Mouse (Mus musculus) lung, adult 10 weeks (tissue): ENCODE measurements around the gene Ccdc157. TPM values are rescaled to one million over a fixed set of nuclear protein-coding genes. Genes with fewer than 3 reads are reported as not detected.

Experiments used
- polyA plus RNA-seq: library from polyadenylated mRNA; stranded (reverse); fragments of 350-450 nt; fragmentation: Illumina TruSeq; extraction: RNeasy Lipid Tissue Mini Kit (QIAGEN cat#74804); gene quantifications from one replicate; pipeline ENCODE4 v1.2.3, GENCODE M21; 2014; ENCODE audit warnings: low read depth, low replicate concordance; ENCODE audit not compliant: insufficient read depth

Ccdc157 gene
- 9.7 TPM for polyA plus RNA-seq

GRCm38 (mm10) chr11:4159808-4160708 lies at the start of gene Ccdc157, which contains the start of gene Sf3a1:
TSS of gene Ccdc157 (minus strand) at chr11:4160293.
TSS of gene Sf3a1 (plus strand) at chr11:4160350.

DNA sequence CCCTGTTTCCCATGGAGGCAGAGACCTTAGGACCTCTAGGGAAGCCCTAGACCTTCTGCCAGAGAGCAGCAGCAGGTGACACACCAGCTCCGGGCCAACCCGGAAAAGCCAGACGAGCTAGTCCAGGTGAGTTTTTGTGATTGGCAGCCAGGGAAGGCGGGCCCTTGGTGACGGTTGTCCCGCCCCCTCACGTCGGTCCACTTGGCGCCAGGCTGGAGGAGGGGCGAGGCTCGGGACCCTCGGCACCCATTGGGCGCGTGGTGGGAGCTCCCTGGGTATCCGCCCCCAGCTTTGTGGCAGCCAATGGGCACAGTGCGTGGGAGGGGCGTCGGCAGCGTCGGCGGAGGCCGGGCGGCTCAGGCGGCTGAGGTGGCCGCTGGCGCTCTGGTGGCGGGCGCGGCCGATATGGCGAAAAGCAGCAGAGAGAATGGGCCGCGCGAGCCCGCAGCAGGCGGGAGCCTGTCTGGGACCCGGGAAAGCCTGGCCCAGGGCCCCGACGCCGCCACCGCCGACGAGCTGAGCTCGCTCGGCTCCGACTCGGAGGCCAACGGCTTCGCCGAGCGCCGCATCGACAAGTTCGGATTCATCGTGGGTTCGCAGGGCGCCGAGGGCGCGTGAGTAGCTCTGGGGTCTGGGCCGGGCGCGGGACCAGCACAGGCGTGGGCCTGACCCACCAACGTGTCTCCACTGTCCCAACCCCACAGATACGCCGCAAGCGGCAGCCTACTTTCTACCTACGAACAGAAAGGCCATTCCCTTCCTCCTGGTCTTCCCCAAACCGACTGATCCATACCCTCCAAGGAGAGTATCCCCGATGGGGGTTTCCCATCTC lies 26.6 kb upstream of the Ccdc157 start, which contains the start of gene Tbc1d10a:
TSS of gene Tbc1d10a (plus strand) at position 304 of the 832 bp plus-strand sequence.

DNA sequence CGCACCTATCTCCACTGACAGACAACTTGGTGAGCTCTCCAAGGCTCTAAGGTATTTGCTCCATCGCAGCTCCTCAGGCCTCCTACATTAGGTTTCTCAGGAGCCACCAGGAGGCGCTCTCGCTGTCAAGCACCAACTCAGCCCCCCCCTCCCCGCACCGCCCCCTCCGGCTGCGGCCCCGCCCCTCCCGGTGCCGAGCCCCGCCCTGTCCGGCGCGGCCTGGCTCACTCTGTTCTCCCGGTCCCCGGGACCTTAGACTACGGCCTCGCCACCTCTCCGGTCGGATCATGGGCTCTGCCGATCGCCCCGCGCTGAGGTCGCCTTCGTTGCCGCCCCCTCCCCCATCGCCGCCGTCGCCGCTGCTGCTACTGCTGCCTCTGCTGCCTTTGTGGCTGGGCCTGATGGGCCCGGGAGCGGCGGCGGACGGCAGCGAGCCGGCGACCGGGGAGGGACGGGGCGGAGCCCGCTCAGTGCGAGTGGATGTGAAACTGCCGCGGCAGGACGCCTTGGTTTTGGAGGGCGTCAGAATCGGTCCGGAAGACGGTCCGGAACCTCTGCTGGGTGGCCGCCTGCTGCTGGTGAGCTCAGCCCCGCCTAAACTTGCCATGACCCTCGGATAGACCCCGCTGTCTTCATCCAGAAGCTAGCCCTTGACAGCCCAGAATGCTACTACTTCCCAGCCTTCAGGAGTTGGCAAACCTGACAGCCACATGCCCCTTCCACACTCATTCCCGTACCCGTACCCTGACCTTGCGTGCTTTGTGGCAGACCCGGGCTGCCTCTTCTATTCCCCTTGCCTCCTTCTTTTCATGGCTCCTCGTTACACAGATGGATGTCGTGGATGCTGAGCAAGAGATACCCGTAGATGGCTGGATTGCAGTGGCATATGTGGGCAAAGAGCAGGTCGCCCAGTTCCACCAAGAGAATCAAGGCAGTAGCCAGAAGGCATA lies 24.8 kb downstream of the Ccdc157 start, which contains the start of gene Rnf215:
TSS of gene Rnf215 (plus strand) at position 217 of the 950 bp plus-strand sequence.

DNA sequence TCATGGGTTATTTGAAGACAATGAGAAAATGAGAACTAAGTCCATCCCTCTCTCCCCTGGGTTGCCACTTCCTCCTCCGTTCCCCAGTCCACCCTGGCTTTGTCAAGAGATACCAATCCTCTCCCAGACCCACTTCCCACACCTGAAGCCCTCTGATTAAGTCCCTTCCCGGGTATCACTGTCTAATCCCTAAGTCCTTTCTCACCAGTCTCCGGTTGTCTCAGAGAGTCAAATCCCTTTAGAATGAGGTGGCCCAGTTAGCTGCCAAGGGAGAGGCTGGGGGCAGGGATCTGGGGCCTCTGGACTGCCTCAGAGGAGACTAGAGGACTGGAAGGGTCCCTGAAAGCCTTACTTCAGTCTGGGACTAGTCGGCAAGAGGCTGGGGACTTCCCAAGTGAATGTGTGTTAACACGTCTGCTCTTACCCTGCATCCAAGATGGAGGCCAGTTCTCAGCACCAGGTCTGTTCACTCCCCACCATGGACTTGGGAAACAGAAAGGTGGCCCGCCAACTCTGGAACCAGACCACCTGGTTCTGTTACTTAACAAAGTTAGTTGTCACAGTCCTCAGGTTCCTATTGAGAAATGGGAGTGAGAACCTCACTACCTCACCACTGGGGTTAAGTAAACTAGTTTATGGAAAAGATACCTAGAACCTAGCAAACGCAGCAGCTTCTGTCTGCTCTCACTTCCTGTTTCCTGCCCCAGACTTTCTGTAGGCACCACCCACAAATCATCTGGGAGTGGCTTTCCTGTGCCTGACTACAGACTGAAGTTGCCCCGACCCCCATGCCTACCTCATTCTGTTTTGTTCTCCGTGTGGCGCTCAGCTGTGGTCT lies 37.1 kb downstream of the Ccdc157 start, which contains the start of gene Sec14l2:
TSS of gene Sec14l2 (minus strand) at position 674 of the 838 bp plus-strand sequence.

GRCm38 (mm10) chr11:4095171-4096053 lies 64.7 kb downstream of the Ccdc157 start, which contains the start of gene Mtfp1:
TSS of gene Mtfp1 (minus strand) at chr11:4095445.

Other genes with a start within 250 kb of the Ccdc157 start
- gene Slc35e4, start 245.6 kb downstream of the Ccdc157 start, polyA plus RNA-seq, result 12.5 TPM
- 145 TPM for gene Tcn2, start 228.1 kb downstream of the Ccdc157 start, polyA plus RNA-seq
- 27.9 TPM for gene Pes1, start 196.3 kb downstream of the Ccdc157 start, polyA plus RNA-seq
- gene 4930556J24Rik, start 183.5 kb downstream of the Ccdc157 start, polyA plus RNA-seq, result not detected
- gene Gal3st1, start 176.7 kb downstream of the Ccdc157 start, polyA plus RNA-seq, result 6.6 TPM
- 21.4 TPM for gene Sec14l4, start 128.8 kb downstream of the Ccdc157 start, polyA plus RNA-seq
- 340 TPM for gene Sec14l3, start 95.5 kb downstream of the Ccdc157 start, polyA plus RNA-seq
- gene Mtfp1, start 64.8 kb downstream of the Ccdc157 start, polyA plus RNA-seq, result 9.5 TPM
- 10.4 TPM for gene Sec14l2, start 36.9 kb downstream of the Ccdc157 start, polyA plus RNA-seq
- gene Rnf215, start 25.1 kb downstream of the Ccdc157 start, polyA plus RNA-seq, result 33.5 TPM
- gene Sf3a1, start 57 bp upstream of the Ccdc157 start, polyA plus RNA-seq, result 12.0 TPM
- gene Tbc1d10a, start 26.5 kb upstream of the Ccdc157 start, polyA plus RNA-seq, result 31.0 TPM
- 9.7 TPM for gene Castor1, start 57.9 kb upstream of the Ccdc157 start, polyA plus RNA-seq
- gene Osm, start 76.1 kb upstream of the Ccdc157 start, polyA plus RNA-seq, result 1.0 TPM
- gene Lif, start 97.3 kb upstream of the Ccdc157 start, polyA plus RNA-seq, result 1.4 TPM